Mouse (Mus musculus) central nervous system, embryonic 14 days (tissue): ENCODE data around the gene Smarca2. TPM values are rescaled to one million over a fixed set of nuclear protein-coding genes. Genes with fewer than 3 reads are reported as not detected.

ENCODE experiments used
- polyA plus RNA-seq: library from polyadenylated mRNA; depleted of rRNA; stranded (reverse); fragments of >200 nt; gene quantifications from 2 replicates; pipeline ENCODE4 v1.2.3, GENCODE M21; 2012; rRNA removed

Smarca2 gene
- 85.3 and 95.3 TPM in 2 replicates for polyA plus RNA-seq

DNA sequence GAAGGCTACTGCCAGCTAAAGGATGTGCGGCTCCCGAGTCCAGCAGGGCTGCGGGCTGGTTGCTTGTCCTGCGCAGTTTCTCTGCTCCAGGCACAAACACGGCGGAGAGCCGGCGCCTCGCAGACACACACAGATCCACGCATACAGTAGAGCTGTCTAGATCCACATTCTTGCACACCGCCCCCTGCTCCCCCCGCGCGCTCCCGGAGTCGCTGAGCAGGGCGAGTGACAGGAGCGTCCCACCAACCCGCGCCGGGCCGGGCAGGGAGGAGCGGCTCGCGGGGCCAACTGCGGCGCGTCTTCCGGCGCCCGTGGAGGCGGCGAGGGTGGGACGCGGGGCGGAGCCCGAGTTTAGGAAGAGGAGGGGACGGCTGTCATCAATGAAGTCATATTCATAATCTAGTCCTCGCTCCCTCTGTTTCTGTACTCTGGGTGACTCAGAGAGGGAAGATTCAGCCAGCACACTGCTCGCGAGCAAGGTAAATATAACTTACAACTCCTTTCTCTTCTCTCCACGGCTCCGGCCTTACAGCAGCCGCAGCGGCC lies at the start of gene Smarca2:
Smarca2 (plus strand) TSS at position 296 of the 546 bp plus-strand sequence.

